Mouse (Mus musculus) small intestine, adult 2 months (tissue): ENCODE measurements around the gene Gm12248. TPM values are rescaled to one million over a fixed set of nuclear protein-coding genes. Genes with fewer than 3 reads are reported as not detected.

ENCODE experiments used
- H3K27ac ChIP-seq: fragments of 200-500 bp; 2 replicates; pipeline ENCODE4 v1.5.1; 2012; ENCODE audit warnings: low read depth, low read length, control low read depth, inconsistent platforms; ENCODE audit not compliant: insufficient read depth
- H3K27me3 ChIP-seq: fragments of 200-500 bp; 2 replicates; pipeline ENCODE4 v1.6.1; 2012; ENCODE audit warnings: mild to moderate bottlenecking, moderate library complexity, low read length, inconsistent platforms; ENCODE audit not compliant: control insufficient read depth, insufficient read depth
- H3K36me3 ChIP-seq: fragments of 200-500 bp; 2 replicates; pipeline ENCODE4 v1.6.1; 2012; ENCODE audit warnings: mild to moderate bottlenecking, low read length, control low read depth, inconsistent platforms; ENCODE audit not compliant: control insufficient read depth, insufficient read depth
- H3K4me1 ChIP-seq: fragments of 200-500 bp; 2 replicates; pipeline ENCODE4 v1.6.1; 2012; ENCODE audit warnings: low read length, inconsistent platforms, mixed read lengths; ENCODE audit not compliant: control insufficient read depth, insufficient read depth, insufficient read length
- H3K4me3 ChIP-seq: fragments of 200-500 bp; 2 replicates; pipeline ENCODE4 v1.5.1; 2012; ENCODE audit warnings: low read depth, mild to moderate bottlenecking, control low read depth, inconsistent platforms, low read length, moderate library complexity
- CTCF ChIP-seq: fragments of 200-500 bp; IDR thresholded peaks from 2 replicates; pipeline ENCODE4 v1.5.1; 2012; ENCODE audit warnings: low read depth, mild to moderate bottlenecking, control low read depth, inconsistent platforms, low read length, moderate library complexity, mixed read lengths; ENCODE audit not compliant: insufficient replicate concordance, insufficient read length; ENCODE audit errors: extremely low read depth
- POLR2A ChIP-seq: fragments of 200-500 bp; IDR thresholded peaks from 2 replicates; pipeline ENCODE4 v1.6.1; 2012; ENCODE audit warnings: low read depth, mild to moderate bottlenecking, control low read depth, inconsistent platforms, low read length, moderate library complexity
- WGBS: fragments of 180-500 bp; shearing (Covaris S2); methylation state at CpG from one replicate; pipeline ENCODE4 v1.1.7; 2018; 5-methylcytosine and 5-hydroxymethylcytosine counted together
- polyA plus RNA-seq: library from polyadenylated mRNA; depleted of rRNA; stranded (reverse); fragments of >200 nt; gene quantifications from 2 replicates; pipeline ENCODE4 v1.2.3, GENCODE M21; 2012

Gm12248 gene
- polyA plus RNA-seq, 1 experiment: 0.23 TPM

GRCm38 (mm10) chr11:58028981-58029380, 64.0 kb downstream of the Gm12248 start:
- Histone ChIP-seq H3K27ac (no peak overlapping the region), H3K4me1 (peaks cover 35% of the 10 kb centered on the region), H3K4me3 (no peak overlapping the region), H3K36me3 (no peaks in the 10 kb centered on the region), H3K27me3 (no peaks in the 10 kb centered on the region)
- 78% methylated on average over 1 of the region's 1 CpGs for WGBS
- TF ChIP-seq POLR2A (no peak), CTCF (no peak)

DNA sequence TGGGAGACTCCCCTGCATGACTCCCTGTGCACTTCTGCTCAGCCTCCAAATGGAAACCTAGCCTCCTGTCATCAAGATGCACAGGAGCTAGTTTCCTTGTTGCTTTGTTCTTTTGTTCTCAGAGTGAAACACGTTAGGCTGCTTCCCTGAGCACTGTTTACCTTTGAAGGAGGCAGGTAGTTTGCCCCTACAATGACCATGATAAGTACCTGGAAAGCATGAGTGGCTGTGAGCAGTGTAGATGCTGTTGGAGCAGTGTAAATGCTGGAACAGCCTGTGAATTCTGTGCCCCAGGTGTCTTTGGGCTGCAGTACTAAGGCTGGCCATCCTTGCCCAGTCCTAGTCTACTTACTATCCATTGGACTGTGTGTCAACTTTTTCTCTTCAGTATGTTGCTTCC, 66.1 kb downstream of the Gm12248 start:
- no peak overlapping the region for H3K27ac ChIP-seq
- TF ChIP-seq CTCF: no peak
- TF ChIP-seq POLR2A: no peak
- no peak overlapping the region for H3K4me3 ChIP-seq
- no peaks in the 10 kb centered on the region for H3K36me3 ChIP-seq
- H3K4me1 ChIP-seq: peaks cover 27% of the 10 kb centered on the region
- 31% methylated on average over 1 of the region's 1 CpGs for WGBS
- no peaks in the 10 kb centered on the region for H3K27me3 ChIP-seq

GRCm38 (mm10) chr11:58026337-58026736, 66.6 kb downstream of the Gm12248 start:
- H3K27ac ChIP-seq: no peak overlapping the region

DNA sequence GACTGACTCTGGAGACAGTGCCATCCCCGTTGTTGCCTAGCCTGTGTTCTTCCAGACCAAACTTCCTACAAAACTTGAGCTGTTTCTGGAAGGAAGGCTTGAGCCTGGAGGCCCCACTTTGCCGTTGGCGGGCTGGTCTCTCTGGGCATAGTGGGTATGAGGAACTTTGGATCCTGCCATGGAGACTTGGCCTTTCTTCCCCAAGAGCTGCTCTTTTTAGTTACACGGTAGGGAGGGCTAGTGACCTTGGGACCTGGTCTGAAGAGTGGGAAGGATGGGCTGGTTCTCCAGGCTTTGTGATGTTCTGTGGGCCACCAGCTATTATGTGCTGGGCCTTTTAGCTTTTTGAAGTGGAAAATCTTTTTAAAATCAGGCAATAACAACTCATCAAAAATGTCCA, 67.1 kb downstream of the Gm12248 start:
- Histone ChIP-seq H3K4me3 (no peak overlapping the region), H3K4me1 (peaks cover 30% of the 10 kb centered on the region; the same call in 1 of the 2 replicates), H3K36me3 (no peaks in the 10 kb centered on the region), H3K27me3 (no peaks in the 10 kb centered on the region), H3K27ac (no peak overlapping the region)
- TF ChIP-seq POLR2A: no peak
- no peak for TF ChIP-seq CTCF
- WGBS: 29% methylated on average over 4 of the region's 4 CpGs

More at GRCm38 (mm10) chr11:58026337-58026736, 66.6 kb downstream of the Gm12248 start:
- Histone ChIP-seq H3K4me3 (no peak overlapping the region), H3K36me3 (no peaks in the 10 kb centered on the region), H3K4me1 (peaks cover 29% of the 10 kb centered on the region), H3K27me3 (no peaks in the 10 kb centered on the region)
- TF ChIP-seq POLR2A (no peak), CTCF (no peak)
- 25% methylated on average over 3 of the region's 3 CpGs for WGBS

- TF ChIP-seq CTCF (no peak), POLR2A (no peak)
- Histone ChIP-seq H3K4me3 (no peak overlapping the region), H3K4me1 (peaks cover 29% of the 10 kb centered on the region; the same call in 1 of the 2 replicates), H3K27ac (no peak overlapping the region), H3K36me3 (no peaks in the 10 kb centered on the region), H3K27me3 (no peaks in the 10 kb centered on the region)
- 37% methylated on average over 2 of the region's 2 CpGs for WGBS
These were observed 68.3 kb downstream of the Gm12248 start for GRCm38 (mm10) chr11:58024671-58025070.

- TF ChIP-seq CTCF (no peak), POLR2A (no peak)
- Histone ChIP-seq H3K27ac (no peak overlapping the region), H3K4me3 (no peak overlapping the region), H3K4me1 (peaks cover 29% of the 10 kb centered on the region; the same call in 1 of the 2 replicates), H3K36me3 (no peaks in the 10 kb centered on the region), H3K27me3 (no peaks in the 10 kb centered on the region)
- WGBS: 71% methylated on average over 1 of the region's 1 CpGs
These were observed 68.7 kb downstream of the Gm12248 start for GRCm38 (mm10) chr11:58024271-58024670.

- Histone ChIP-seq H3K27ac (peak overlapping the region; percentile 31; the same call in 1 of the 2 replicates), H3K36me3 (no peaks in the 10 kb centered on the region), H3K4me1 (peaks cover 42% of the 10 kb centered on the region), H3K27me3 (no peaks in the 10 kb centered on the region), H3K4me3 (no peak overlapping the region)
- no peak for TF ChIP-seq CTCF
- no peak for TF ChIP-seq POLR2A
- WGBS: 7% methylated on average over 2 of the region's 2 CpGs
These were observed 71.3 kb downstream of the Gm12248 start for GRCm38 (mm10) chr11:58021618-58022017.

DNA sequence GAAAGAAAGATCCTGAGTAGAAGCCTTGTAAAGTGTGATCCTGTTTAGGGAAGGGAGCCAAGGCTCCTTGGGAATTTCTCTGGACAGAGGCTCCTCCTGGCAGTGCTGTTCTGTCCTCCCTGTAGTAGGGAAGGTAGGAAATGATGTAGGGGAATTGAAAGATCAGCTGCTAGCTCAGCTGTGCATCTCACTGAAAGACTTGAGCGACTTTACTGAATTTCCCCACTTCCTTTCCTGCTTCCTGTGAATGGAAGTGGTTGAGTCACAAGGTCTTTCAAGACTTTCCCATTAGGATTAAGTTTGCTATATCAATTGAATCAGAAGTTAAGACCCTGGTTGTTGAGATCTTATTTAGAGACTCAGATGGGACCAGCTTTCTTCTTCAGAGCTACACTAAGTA, 71.8 kb downstream of the Gm12248 start:
- no peak for TF ChIP-seq CTCF
- no peak for TF ChIP-seq POLR2A
- no peaks in the 10 kb centered on the region for H3K27me3 ChIP-seq
- H3K36me3 ChIP-seq: no peaks in the 10 kb centered on the region
- H3K4me3 ChIP-seq: no peak overlapping the region
- H3K27ac ChIP-seq: no peak overlapping the region
- 3% methylated on average over 1 of the region's 1 CpGs for WGBS
- peaks cover 47% of the 10 kb centered on the region for H3K4me1 ChIP-seq
